Mouse (Mus musculus) CH12.LX (cell line): ENCODE measurements at regions not wholly inside any gene's neighbourhood (a gene's known extent, or its start where the extent isn't known, plus 50 kb on each side); places are given as distances from the start of the nearest gene placed in this dataset.

Experiments
- DNase-seq: peaks from one replicate; pipeline ENCODE4 v3.0.0-alpha.2; 2013; ENCODE audit errors: extremely low read depth
- H3K27ac ChIP-seq: 2 replicates; pipeline ENCODE4 v1.5.1; 2012; ENCODE audit warnings: low read depth, mild to moderate bottlenecking, control low read depth, moderate library complexity; ENCODE audit not compliant: insufficient read depth
- H3K27me3 ChIP-seq: replicated peaks from 2 replicates; pipeline ENCODE3; 2012; ENCODE audit warnings: inconsistent platforms
- H3K36me3 ChIP-seq, 2 experiments: replicated peaks in 1 of 2; 2 replicates each; pipeline versions ENCODE3 to v1.6.1; 2012; ENCODE audit warnings: inconsistent platforms in 1 of 2, low read length in 1 of 2, mild to moderate bottlenecking in 1 of 2, mixed read lengths in 1 of 2, moderate library complexity in 1 of 2; ENCODE audit not compliant: control insufficient read depth in 1 of 2, insufficient read depth in 1 of 2
- H3K4me1 ChIP-seq, 2 experiments: 2 replicates each; pipeline ENCODE4 v1.6.1; 2012; ENCODE audit warnings: inconsistent platforms in 1 of 2, moderate library complexity in 1 of 2; ENCODE audit not compliant: insufficient read depth in 2 of 2, control insufficient read depth in 1 of 2
- H3K4me2 ChIP-seq: 2 replicates; pipeline ENCODE4 v1.6.1; 2012; ENCODE audit warnings: low read depth, mild to moderate bottlenecking, control low read depth; ENCODE audit not compliant: poor library complexity, insufficient read depth, severe bottlenecking
- H3K4me3 ChIP-seq, 3 experiments: fragments of 150-350 bp in 1 of 3; sonication (generic) in 1 of 3; replicated peaks in 1 of 3; 2 replicates each; pipeline versions ENCODE3 to v1.5.1; 2011 to 2012; ENCODE audit warnings: low read depth in 2 of 3, low read length in 2 of 3, mild to moderate bottlenecking in 2 of 3, moderate library complexity in 2 of 3, control low read depth in 1 of 3, improper control_type of control experiment in 1 of 3, inconsistent platforms in 1 of 3, mixed read lengths in 1 of 3; ENCODE audit not compliant: poor library complexity in 1 of 3
- H3K79me2 ChIP-seq: replicated peaks from 2 replicates; pipeline ENCODE4 v1.6.1; 2012; ENCODE audit warnings: mild to moderate bottlenecking, moderate library complexity; ENCODE audit not compliant: control insufficient read depth, poor library complexity, insufficient read depth, severe bottlenecking; ENCODE audit errors: extremely low read depth
- H3K9ac ChIP-seq: 2 replicates; pipeline ENCODE4 v1.6.1; 2012; ENCODE audit warnings: low read depth, mild to moderate bottlenecking, control low read depth, moderate library complexity; ENCODE audit not compliant: insufficient read depth
- H3K9me3 ChIP-seq: replicated peaks from 2 replicates; pipeline ENCODE3; 2012; ENCODE audit warnings: low read length, inconsistent platforms, mixed read lengths
- BHLHE40 ChIP-seq: IDR thresholded peaks from 2 replicates; pipeline ENCODE4 v1.6.1; 2011; ENCODE audit warnings: mild to moderate bottlenecking, low read depth, low read length, improper control_type of control experiment
- CHD1 ChIP-seq: IDR thresholded peaks from 2 replicates; pipeline ENCODE4 v1.6.1; 2012; ENCODE audit warnings: low read depth, low read length, improper control_type of control experiment, inconsistent platforms
- CHD2 ChIP-seq: IDR thresholded peaks from 2 replicates; pipeline ENCODE4 v1.6.1; 2011; ENCODE audit warnings: low read length, improper control_type of control experiment
- CTCF ChIP-seq, 2 experiments: IDR thresholded peaks in 1 of 2; conservative IDR thresholded peaks in 1 of 2; 2 replicates each; pipeline ENCODE4 v1.5.1; 2011 to 2012; ENCODE audit warnings: low read depth in 2 of 2, low read length in 2 of 2, improper control_type of control experiment in 1 of 2, inconsistent platforms in 1 of 2, mild to moderate bottlenecking in 1 of 2, moderate library complexity in 1 of 2
- E2F4 ChIP-seq: IDR thresholded peaks from 2 replicates; pipeline ENCODE4 v1.6.1; 2011; ENCODE audit warnings: low read depth, low read length, improper control_type of control experiment; ENCODE audit not compliant: insufficient replicate concordance
- ELF1 ChIP-seq: IDR thresholded peaks from 2 replicates; pipeline ENCODE4 v1.6.1; 2014; ENCODE audit warnings: low read depth, mild to moderate bottlenecking, inconsistent platforms, low read length, improper control_type of control experiment
- EP300 ChIP-seq: IDR thresholded peaks from 2 replicates; pipeline ENCODE4 v1.6.1; 2011; ENCODE audit warnings: low read length, improper control_type of control experiment
- IRF4 ChIP-seq: IDR thresholded peaks from 2 replicates; pipeline ENCODE4 v1.6.1; 2014; ENCODE audit warnings: low read depth, mild to moderate bottlenecking, inconsistent platforms, low read length, improper control_type of control experiment
- JUND ChIP-seq: conservative IDR thresholded peaks from 2 replicates; pipeline ENCODE4 v1.6.1; 2011; ENCODE audit warnings: low read depth, low read length, improper control_type of control experiment
- KAT2A ChIP-seq: IDR thresholded peaks from 2 replicates; pipeline ENCODE4 v1.6.1; 2012; ENCODE audit warnings: low read length, improper control_type of control experiment, inconsistent platforms; ENCODE audit not compliant: insufficient replicate concordance
- MAZ ChIP-seq: IDR thresholded peaks from 2 replicates; pipeline ENCODE4 v1.6.1; 2012; ENCODE audit warnings: low read depth, mild to moderate bottlenecking, inconsistent platforms, low read length, improper control_type of control experiment, moderate library complexity
- MEF2A ChIP-seq: IDR thresholded peaks from 2 replicates; pipeline ENCODE4 v1.6.1; 2014; ENCODE audit warnings: low read depth, mild to moderate bottlenecking, inconsistent platforms, low read length, improper control_type of control experiment, borderline replicate concordance
- MXI1 ChIP-seq: IDR thresholded peaks from 2 replicates; pipeline ENCODE4 v1.6.1; 2011; ENCODE audit warnings: mild to moderate bottlenecking, low read depth, low read length, improper control_type of control experiment
- MYC ChIP-seq: IDR thresholded peaks from 2 replicates; pipeline ENCODE4 v1.6.1; 2011; ENCODE audit warnings: low read depth, mild to moderate bottlenecking, improper control_type of control experiment, low read length
- NELFE ChIP-seq: IDR thresholded peaks from 2 replicates; pipeline ENCODE4 v1.6.1; 2011; ENCODE audit warnings: low read depth, low read length, improper control_type of control experiment
- NRF1 ChIP-seq: IDR thresholded peaks from 2 replicates; pipeline ENCODE4 v1.6.1; 2014; ENCODE audit warnings: low read depth, mild to moderate bottlenecking, inconsistent platforms, low read length, improper control_type of control experiment, moderate library complexity
- PAX5 ChIP-seq: IDR thresholded peaks from 2 replicates; pipeline ENCODE4 v1.6.1; 2012; ENCODE audit warnings: low read length, inconsistent platforms, mixed read lengths
- POLR2A ChIP-seq: IDR thresholded peaks from 2 replicates; pipeline ENCODE4 v1.6.1; 2011; ENCODE audit warnings: low read depth, mild to moderate bottlenecking, improper control_type of control experiment, low read length
- POLR2AphosphoS2 ChIP-seq: IDR thresholded peaks from 2 replicates; pipeline ENCODE4 v1.6.1; 2011; ENCODE audit warnings: low read depth, low read length, improper control_type of control experiment
- RAD21 ChIP-seq: IDR thresholded peaks from 2 replicates; pipeline ENCODE4 v1.6.1; 2011; ENCODE audit warnings: low read depth, mild to moderate bottlenecking, low read length, improper control_type of control experiment, moderate library complexity
- RCOR1 ChIP-seq: conservative IDR thresholded peaks from 2 replicates; pipeline ENCODE4 v1.6.1; 2012; ENCODE audit warnings: low read depth, mild to moderate bottlenecking, inconsistent platforms, low read length, improper control_type of control experiment
- SIN3A ChIP-seq: IDR thresholded peaks from 2 replicates; pipeline ENCODE4 v1.6.1; 2012; ENCODE audit warnings: low read length, improper control_type of control experiment, inconsistent platforms
- TBP ChIP-seq: conservative IDR thresholded peaks from 2 replicates; pipeline ENCODE4 v1.6.1; 2011; ENCODE audit warnings: low read depth, low read length, improper control_type of control experiment
- TCF12 ChIP-seq: IDR thresholded peaks from 2 replicates; pipeline ENCODE4 v1.6.1; 2014; ENCODE audit warnings: low read depth, mild to moderate bottlenecking, inconsistent platforms, low read length, improper control_type of control experiment
- UBTF ChIP-seq: IDR thresholded peaks from 2 replicates; pipeline ENCODE4 v1.6.1; 2012; ENCODE audit warnings: low read depth, mild to moderate bottlenecking, inconsistent platforms, low read length, improper control_type of control experiment, moderate library complexity
- USF1 ChIP-seq: IDR thresholded peaks from 2 replicates; pipeline ENCODE4 v1.6.1; 2014; ENCODE audit warnings: low read depth, mild to moderate bottlenecking, inconsistent platforms, low read length, improper control_type of control experiment
- ZC3H11A ChIP-seq: IDR thresholded peaks from 2 replicates; pipeline ENCODE4 v1.6.1; 2012; ENCODE audit warnings: low read depth, mild to moderate bottlenecking, inconsistent platforms, low read length, improper control_type of control experiment
- ZMIZ1 ChIP-seq: IDR thresholded peaks from 2 replicates; pipeline ENCODE4 v1.6.1; 2012; ENCODE audit warnings: low read depth, mild to moderate bottlenecking, inconsistent platforms, low read length, improper control_type of control experiment
- ZNF384 ChIP-seq: IDR thresholded peaks from 2 replicates; pipeline ENCODE4 v1.6.1; 2012; ENCODE audit warnings: low read depth, low read length, improper control_type of control experiment, inconsistent platforms
- dilution Hi-C: fragments of 300-500 bp; cut with MboI; formaldehyde crosslinking; loops from 2 replicates; pipeline ENCODE4 v1.14.3; 2020; ENCODE audit warnings: low sequenced_read_pairs; ENCODE audit not compliant: extremely low pct_unique_long_range_greater_than_20kb, extremely low pct_ligation_motif_present
- in situ Hi-C: fragments of 300-500 bp; cut with MboI; formaldehyde crosslinking; loops from 3 replicates; pipeline ENCODE4 v1.14.3; 2019; ENCODE audit warnings: low sequenced_read_pairs, low pct_ligation_motif_present, low pct_unique_long_range_greater_than_20kb, mixed read lengths

DNA sequence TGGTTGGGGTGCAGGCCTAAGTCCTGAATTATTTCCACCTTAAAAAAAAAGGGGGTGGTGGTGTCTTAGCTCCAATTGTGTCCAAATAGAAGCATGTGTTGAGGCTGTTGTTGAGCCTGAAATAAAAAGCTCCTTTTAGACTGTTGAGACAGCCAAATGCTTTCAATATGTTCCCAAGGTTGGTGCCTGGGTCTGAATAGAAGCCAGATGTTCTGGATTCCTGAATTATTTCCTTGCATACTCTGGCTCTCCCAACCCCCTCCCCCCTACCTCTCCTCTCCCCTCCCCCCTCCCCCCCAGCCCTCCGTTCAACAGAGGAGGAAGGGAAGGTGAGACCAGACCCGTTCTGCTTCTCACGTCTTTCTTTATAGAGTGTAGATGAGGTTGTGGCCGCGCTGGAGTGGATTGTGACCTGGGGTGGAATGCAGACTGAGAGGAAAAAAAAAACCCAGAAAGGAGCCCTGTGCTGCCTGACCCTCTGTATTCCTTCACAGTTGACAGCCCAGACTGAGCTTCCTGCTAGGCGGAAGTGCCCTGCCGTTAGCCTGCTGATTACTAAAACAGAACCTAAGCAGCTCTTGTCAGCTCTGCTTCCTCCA, 50.9 kb upstream of the Ubash3b start:
- Histone ChIP-seq H3K79me2 (no peaks in the 10 kb centered on the region), H3K9ac (peak overlapping the region; percentile 35; the same call in 1 of the 2 replicates), H3K4me1 (peaks cover 0 to 15% of the 10 kb centered on the region in 2 experiments; a peak in 2 of 4 replicates), H3K27me3 (no peaks in the 10 kb centered on the region), H3K4me2 (peak overlapping the region; percentile 57), H3K36me3 (no peaks in the 10 kb centered on the region), H3K9me3 (no peaks in the 10 kb centered on the region), H3K4me3 (peak overlapping the region in 2 of 3 experiments; percentile 11 to 43), H3K27ac (no peak overlapping the region)
- dilution Hi-C loops: no loop called here
- TF ChIP-seq CHD2 (0 out of 2 replicates have a peak, but pooled peaks have one; percentile 50), USF1 (no peak), EP300 (no peak; the same call in 1 of the 2 replicates), ZNF384 (peak; percentile 45; the same call in 1 of the 2 replicates), KAT2A (no peak), IRF4 (0 out of 2 replicates have a peak, but pooled peaks have one; percentile 19), POLR2AphosphoS2 (no peak), UBTF (no peak), RAD21 (no peak), TBP (0 out of 2 replicates have a peak, but pooled peaks have one; percentile 14), RCOR1 (no peak), POLR2A (peak; percentile 60), MEF2A (no peak), ELF1 (peak; percentile 88), CTCF (conservative IDR thresholded peaks at IDR 0.05 in 1 of 2, IDR thresholded peaks at IDR 0.05 in 1 of 2; ENCODE audit: low read depth in 2 of 2, low read length in 2 of 2) (no peak), ZC3H11A (no peak), MYC (no peak), MXI1 (no peak), NELFE (no peak), TCF12 (0 out of 2 replicates have a peak, but pooled peaks have one; percentile 28), E2F4 (no peak), ZMIZ1 (no peak), SIN3A (no peak), PAX5 (no peak), JUND (no peak), BHLHE40 (no peak), NRF1 (no peak), CHD1 (no peak), MAZ (no peak)
- in situ Hi-C loops: no loop called here
- peak; percentile 60 for DNase-seq
